Mouse (Mus musculus): ENCODE results near the gene Cfap61.

DNA sequence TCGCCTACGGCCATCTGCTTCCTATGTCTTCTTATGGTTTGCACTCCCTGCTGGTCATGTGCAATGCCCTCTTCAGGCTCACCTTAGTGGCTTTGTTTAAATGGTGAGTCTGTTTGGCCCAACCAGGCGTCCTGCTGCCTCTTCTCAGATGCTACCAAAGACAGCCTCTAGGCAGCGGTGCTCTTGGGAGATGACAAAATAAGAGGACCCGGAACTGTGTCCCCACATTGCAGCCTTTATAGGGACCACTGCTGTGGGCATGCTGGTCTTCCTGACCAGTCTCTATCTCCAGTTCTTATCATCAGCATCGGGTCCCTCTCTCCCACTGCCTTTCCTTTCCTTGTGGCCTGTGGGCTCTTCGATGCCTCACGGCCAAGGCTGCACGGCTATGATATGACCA lies 46.3 kb downstream of the Cfap61 start:
- TF ChIP-seq POLR2A (IDR thresholded peaks at IDR 0.05; ENCODE audit: insufficient read depth, low read depth, low read length) = no peak
- TF ChIP-seq CTCF (IDR thresholded peaks at IDR 0.05; ENCODE audit: insufficient read depth, low read depth, low read length) = no peak
